Mouse (Mus musculus): ENCODE measurements around the gene Cdc27. TPM values are rescaled to one million over a fixed set of nuclear protein-coding genes. Genes with fewer than 3 reads are reported as not detected.
A peak's percentile ranks its signal among the peaks of the same experiment; 100 is the strongest.

The Cdc27 gene
- 23.6 and 25.9 TPM in 2 replicates for polyA plus RNA-seq (2012; ENCODE audit: insufficient read depth, insufficient read length, missing spikeins)

DNA sequence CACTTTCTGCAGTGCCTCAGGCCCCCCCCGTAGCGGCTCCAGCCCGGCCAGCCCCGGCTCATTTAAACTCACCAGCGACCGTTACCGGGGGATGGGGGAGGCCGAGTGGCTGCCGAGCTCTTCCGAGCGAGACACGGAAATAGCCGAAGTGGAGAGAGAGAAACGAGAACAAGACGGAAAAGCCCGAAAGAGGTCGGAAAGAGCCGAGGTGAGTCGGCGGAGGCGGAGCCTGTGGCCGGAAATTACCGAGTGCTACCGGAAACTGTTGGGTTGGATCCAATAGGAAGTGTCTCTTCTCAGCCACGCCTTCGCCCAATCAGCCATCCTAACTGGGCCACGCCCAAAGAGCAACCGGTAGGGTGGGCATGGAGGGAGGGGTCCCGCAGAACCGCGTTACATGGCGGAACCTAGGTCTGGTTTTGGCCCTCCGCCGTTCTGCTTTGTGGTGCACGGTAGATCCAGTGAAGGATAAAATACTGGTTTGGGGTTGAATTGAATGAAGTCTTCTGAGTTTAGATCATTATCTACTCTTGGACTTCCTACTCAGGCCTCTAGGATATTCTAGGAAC, at the start of gene Cdc27, which contains the start of gene Myl4:
TSS of gene Cdc27 (minus strand) at position 215 of the 569 bp plus-strand sequence.
TSS of gene Myl4 (plus strand) at position 258 of the 569 bp plus-strand sequence.
- Histone ChIP-seq H3K4me1 (ENCODE audit: control insufficient read depth, insufficient read depth, low read length) (peaks cover 15% of the 10 kb centered on the region), H3K4me3 (ENCODE audit: insufficient read depth, low read length) (peak within 1 kb of the TSS; percentile 76), H3K27ac (ENCODE audit: insufficient read depth, low read depth, low read length) (peak within 1 kb of the TSS; percentile 57)
- TF ChIP-seq CTCF (IDR thresholded peaks at IDR 0.05; ENCODE audit: low read depth, low read length) (no peak), POLR2A (IDR thresholded peaks at IDR 0.05; ENCODE audit: borderline replicate concordance, low read depth, low read length) (no peak)

DNA sequence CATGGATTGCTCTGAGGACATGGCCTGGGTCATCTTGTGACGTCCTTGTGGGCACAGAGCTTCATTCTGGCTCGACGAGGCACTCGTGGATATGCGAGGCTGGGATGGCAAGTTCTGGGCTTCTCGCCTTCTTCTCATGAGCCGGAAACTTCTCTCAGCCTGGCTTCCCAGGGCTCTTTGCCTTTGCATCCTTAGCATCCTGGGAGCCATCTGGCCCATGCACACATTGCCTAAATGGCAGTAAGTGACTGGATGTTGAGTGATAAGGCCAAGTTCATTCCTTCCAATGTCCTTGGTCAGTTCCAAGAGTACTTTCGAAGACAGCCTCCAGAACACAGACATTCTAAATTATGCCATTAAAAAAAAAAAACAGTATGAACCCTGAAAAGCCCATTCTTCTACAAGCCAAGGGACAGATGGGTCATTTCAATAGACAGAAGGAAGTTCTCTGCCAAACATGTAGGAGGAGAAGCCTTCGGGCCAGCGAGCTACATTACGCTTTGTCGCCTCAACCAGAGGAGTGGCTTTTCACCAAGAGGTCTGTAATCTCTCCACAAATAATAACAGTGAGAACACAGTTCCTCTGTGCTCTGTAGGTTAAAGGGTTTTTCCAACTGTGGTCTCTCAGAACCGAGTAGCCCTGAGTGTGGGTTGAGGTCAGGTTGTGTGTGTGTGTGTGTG, 49.0 kb upstream of the Cdc27 start:
- Histone ChIP-seq H3K4me1 (ENCODE audit: control insufficient read depth, insufficient read depth, low read length) (peaks cover 5% of the 10 kb centered on the region), H3K4me3 (ENCODE audit: insufficient read depth, low read length) (no peak overlapping the region), H3K27ac (ENCODE audit: insufficient read depth, low read depth, low read length) (no peak overlapping the region)
- no peak for TF ChIP-seq POLR2A (IDR thresholded peaks at IDR 0.05; ENCODE audit: borderline replicate concordance, low read depth, low read length)
- TF ChIP-seq CTCF (IDR thresholded peaks at IDR 0.05; ENCODE audit: low read depth, low read length): no peak

DNA sequence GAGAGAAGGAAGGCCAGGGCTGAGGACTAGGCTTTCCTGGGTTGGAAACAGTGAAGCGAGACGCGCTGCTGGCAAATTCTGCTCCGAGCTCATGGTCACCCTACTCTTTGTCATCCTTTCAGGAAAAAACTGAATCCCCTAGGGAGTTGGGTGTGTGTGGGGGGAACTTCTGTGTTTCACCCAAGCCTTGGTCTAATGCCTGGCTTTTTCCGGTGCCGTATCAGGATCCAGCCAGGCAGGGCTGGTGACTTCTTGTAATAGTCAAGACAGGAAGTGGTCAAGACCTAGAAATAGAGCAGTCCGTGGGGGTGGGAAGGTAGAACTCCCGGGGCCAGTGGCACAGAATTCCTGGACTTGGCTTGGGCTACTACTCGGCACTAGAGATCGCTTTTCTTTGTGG, 45.9 kb upstream of the Cdc27 start:
- no peak overlapping the region for H3K4me3 ChIP-seq (ENCODE audit: insufficient read depth, low read length)
- no peak overlapping the region for H3K27ac ChIP-seq (ENCODE audit: insufficient read depth, low read depth, low read length)
- peaks cover 5% of the 10 kb centered on the region for H3K4me1 ChIP-seq (ENCODE audit: control insufficient read depth, insufficient read depth, low read length)
- no peak for TF ChIP-seq POLR2A (IDR thresholded peaks at IDR 0.05; ENCODE audit: borderline replicate concordance, low read depth, low read length)
- TF ChIP-seq CTCF (IDR thresholded peaks at IDR 0.05; ENCODE audit: low read depth, low read length): no peak

DNA sequence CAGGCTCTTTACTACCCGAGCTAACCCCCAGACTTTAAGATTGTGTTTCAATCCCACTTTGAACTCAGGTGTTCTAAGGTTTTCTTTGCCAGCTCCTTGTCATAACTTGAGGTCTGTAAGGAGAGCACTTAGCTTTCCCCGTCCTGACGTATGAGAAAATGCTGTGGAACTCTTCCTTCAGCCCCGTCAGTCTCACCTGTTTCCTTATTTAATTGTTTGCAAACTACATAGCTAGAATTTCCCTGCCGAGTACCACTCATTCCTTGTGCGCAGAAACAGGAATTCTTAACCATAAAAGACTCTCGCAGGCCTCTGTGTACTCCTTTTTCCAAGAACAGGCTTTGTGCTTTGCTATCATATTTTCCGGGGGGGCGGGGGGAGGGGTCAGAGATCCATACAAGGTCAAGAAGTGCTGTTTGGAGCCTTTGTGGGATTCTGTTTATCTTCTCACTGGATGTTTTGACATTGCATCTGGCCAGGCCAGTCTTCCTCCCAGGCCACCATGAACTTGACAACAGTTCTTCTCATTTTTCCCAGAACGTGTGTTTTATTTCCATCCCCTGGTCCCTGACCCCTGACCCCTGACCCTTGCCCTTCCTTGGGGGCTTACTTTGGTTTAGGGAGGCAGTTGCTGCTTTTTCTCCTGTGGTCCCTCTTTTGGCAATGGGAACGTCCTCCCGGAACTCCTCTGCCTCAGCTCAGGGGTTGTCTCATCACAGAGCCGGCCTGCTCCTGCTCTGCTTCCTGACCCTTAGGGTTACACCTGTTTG, 41.8 kb upstream of the Cdc27 start:
- peaks cover 5% of the 10 kb centered on the region for H3K4me1 ChIP-seq (ENCODE audit: control insufficient read depth, insufficient read depth, low read length)
- TF ChIP-seq POLR2A (IDR thresholded peaks at IDR 0.05; ENCODE audit: borderline replicate concordance, low read depth, low read length) (no peak), CTCF (IDR thresholded peaks at IDR 0.05; ENCODE audit: low read depth, low read length) (no peak)
- H3K27ac ChIP-seq (ENCODE audit: insufficient read depth, low read depth, low read length): no peak overlapping the region
- no peak overlapping the region for H3K4me3 ChIP-seq (ENCODE audit: insufficient read depth, low read length)

DNA sequence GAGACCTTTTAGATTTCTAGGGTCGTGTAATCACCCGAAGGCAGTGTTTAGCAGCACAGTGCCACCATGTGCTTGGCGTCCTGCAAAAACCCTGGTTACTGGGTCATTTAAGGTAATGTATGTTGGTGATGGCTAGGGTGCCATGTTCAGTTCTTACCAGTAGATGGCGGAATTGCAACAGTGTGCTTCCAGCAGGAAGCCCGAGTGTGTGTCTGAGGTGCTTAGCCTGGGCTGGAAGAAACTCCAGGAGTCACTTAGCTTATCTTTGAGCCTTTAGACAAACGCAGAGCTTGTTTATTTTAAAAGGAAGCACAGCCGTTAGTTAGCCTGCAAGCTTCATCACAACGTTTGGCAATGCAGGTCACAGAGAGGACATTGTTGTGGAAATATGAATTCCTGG, 39.7 kb upstream of the Cdc27 start:
- no peak overlapping the region for H3K4me3 ChIP-seq (ENCODE audit: insufficient read depth, low read length)
- H3K4me1 ChIP-seq (ENCODE audit: control insufficient read depth, insufficient read depth, low read length): no peaks in the 10 kb centered on the region
- peak; percentile 91 for TF ChIP-seq CTCF (IDR thresholded peaks at IDR 0.05; ENCODE audit: low read depth, low read length)
- no peak for TF ChIP-seq POLR2A (IDR thresholded peaks at IDR 0.05; ENCODE audit: borderline replicate concordance, low read depth, low read length)
- H3K27ac ChIP-seq (ENCODE audit: insufficient read depth, low read depth, low read length): no peak overlapping the region

DNA sequence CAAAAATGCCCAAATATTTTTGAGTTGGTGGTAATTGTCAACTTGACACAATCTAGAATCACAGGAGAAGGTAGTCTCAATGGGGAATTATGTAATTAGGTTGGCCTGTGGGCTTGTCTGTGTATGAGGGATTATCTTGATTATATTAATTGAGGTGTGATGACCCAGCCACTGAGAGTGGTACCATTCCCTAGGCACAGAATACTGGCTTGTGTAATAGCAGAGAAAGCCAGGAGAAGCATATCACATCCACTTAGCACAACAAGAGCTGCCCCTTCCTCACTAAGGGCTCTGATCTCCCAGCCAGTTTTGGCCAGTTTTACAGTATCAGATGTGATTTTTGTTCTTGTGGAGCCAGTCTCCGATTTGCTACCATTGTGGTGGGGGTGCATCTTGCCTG, 39.1 kb upstream of the Cdc27 start:
- Histone ChIP-seq H3K27ac (ENCODE audit: insufficient read depth, low read depth, low read length) (no peak overlapping the region), H3K4me1 (ENCODE audit: control insufficient read depth, insufficient read depth, low read length) (no peaks in the 10 kb centered on the region), H3K4me3 (ENCODE audit: insufficient read depth, low read length) (no peak overlapping the region)
- no peak for TF ChIP-seq CTCF (IDR thresholded peaks at IDR 0.05; ENCODE audit: low read depth, low read length)
- TF ChIP-seq POLR2A (IDR thresholded peaks at IDR 0.05; ENCODE audit: borderline replicate concordance, low read depth, low read length): no peak

DNA sequence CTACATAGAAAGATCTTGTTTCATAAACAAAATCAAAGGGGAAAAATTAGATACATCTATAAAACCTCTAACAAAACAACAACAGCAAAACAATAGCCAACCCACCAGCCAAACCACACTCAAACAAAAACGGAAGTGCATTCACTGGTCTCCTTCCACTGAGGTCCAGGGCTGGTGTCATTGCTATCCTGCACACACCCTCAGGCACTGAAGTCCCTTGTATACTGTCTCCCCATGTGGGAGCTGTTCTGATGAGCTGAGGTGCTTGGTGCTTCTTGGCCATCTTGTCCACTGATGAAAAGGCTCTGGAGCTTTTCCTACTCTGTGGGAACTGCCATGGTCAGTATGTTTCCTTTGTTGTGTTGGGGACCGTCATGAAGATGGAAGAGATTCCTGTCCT, 38.1 kb upstream of the Cdc27 start:
- Histone ChIP-seq H3K27ac (ENCODE audit: insufficient read depth, low read depth, low read length) (no peak overlapping the region), H3K4me1 (ENCODE audit: control insufficient read depth, insufficient read depth, low read length) (no peaks in the 10 kb centered on the region), H3K4me3 (ENCODE audit: insufficient read depth, low read length) (no peak overlapping the region)
- TF ChIP-seq CTCF (IDR thresholded peaks at IDR 0.05; ENCODE audit: low read depth, low read length) (no peak), POLR2A (IDR thresholded peaks at IDR 0.05; ENCODE audit: borderline replicate concordance, low read depth, low read length) (no peak)

DNA sequence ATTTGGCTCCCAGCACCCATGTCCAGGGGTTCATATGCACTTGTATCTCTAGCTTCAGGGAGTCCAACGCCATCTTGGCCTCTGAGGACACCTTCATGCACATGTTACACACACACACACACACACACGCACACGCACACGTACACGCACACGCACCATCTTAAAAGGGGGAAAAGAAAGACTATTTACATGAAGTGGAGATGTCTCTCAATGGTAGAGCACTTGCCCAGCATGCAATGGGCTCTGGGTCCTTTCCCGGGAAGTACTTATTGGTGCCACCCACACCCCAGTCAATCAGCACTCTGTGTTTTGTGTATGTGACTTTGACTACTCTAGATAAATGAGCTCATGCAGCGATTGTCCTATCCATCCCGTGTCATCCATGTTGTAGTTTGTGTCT, 37.5 kb upstream of the Cdc27 start:
- Histone ChIP-seq H3K4me1 (ENCODE audit: control insufficient read depth, insufficient read depth, low read length) (no peaks in the 10 kb centered on the region), H3K27ac (ENCODE audit: insufficient read depth, low read depth, low read length) (no peak overlapping the region), H3K4me3 (ENCODE audit: insufficient read depth, low read length) (no peak overlapping the region)
- TF ChIP-seq CTCF (IDR thresholded peaks at IDR 0.05; ENCODE audit: low read depth, low read length) (no peak), POLR2A (IDR thresholded peaks at IDR 0.05; ENCODE audit: borderline replicate concordance, low read depth, low read length) (no peak)

DNA sequence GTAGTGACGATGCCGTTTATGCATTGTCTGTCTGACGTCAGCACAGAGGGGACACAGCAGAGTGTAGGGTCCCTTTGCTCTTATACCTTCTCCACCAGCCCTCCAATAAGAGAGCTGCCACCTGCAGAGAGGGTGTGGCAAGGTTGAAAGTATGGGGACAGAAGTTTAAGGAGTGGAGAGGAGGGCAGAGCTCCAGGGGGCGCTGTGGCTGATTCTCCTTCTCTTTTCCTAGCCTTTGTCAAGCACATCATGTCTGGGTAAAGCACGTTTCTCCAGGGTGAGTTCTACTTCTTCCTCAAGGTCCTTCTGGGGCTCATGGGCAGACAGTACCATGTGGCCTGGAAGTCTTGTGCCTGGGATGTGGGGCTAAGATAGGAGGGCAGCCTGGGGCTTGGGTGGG, 35.1 kb upstream of the Cdc27 start:
- H3K4me3 ChIP-seq (ENCODE audit: insufficient read depth, low read length): no peak overlapping the region
- H3K4me1 ChIP-seq (ENCODE audit: control insufficient read depth, insufficient read depth, low read length): 0 out of 2 replicates have a peak, but pooled peaks cover 2% of the 10 kb centered on the region
- TF ChIP-seq CTCF (IDR thresholded peaks at IDR 0.05; ENCODE audit: low read depth, low read length) (no peak), POLR2A (IDR thresholded peaks at IDR 0.05; ENCODE audit: borderline replicate concordance, low read depth, low read length) (no peak)
- H3K27ac ChIP-seq (ENCODE audit: insufficient read depth, low read depth, low read length): no peak overlapping the region
